Mouse (Mus musculus) lung, postnatal 0 days (tissue): ENCODE results near the gene Lmna.

ENCODE experiments used
- CTCF ChIP-seq: IDR thresholded peaks from 2 replicates; pipeline ENCODE4 v1.5.1; 2016; ENCODE audit warnings: antibody characterized with exemption, mild to moderate bottlenecking
- EP300 ChIP-seq: IDR thresholded peaks from 2 replicates; pipeline ENCODE4 v1.6.1; 2016; ENCODE audit warnings: antibody characterized with exemption, mild to moderate bottlenecking, control low read depth

- no peak for TF ChIP-seq EP300
- no peak for TF ChIP-seq CTCF
These were observed 36.2 kb downstream of the Lmna start for GRCm38 (mm10) chr3:88473571-88473970.
